Mouse (Mus musculus) bone marrow macrophage, adult 2 months (primary cell): ENCODE data around the gene Coch. TPM values are rescaled to one million over a fixed set of nuclear protein-coding genes. Genes with fewer than 3 reads are reported as not detected.
"Not testable (repeated sequence)": the region's sequence is repeated elsewhere in the genome, so short reads cannot be mapped to it uniquely, and the experiment has no call there.

Experiments used
- H3K27ac ChIP-seq: 2 replicates; pipeline ENCODE4 v1.5.1; 2012; ENCODE audit warnings: low read depth, low read length; ENCODE audit not compliant: insufficient read depth
- H3K4me1 ChIP-seq: 2 replicates; pipeline ENCODE4 v1.6.1; 2012; ENCODE audit warnings: low read length; ENCODE audit not compliant: control insufficient read depth, insufficient read depth
- H3K4me3 ChIP-seq: 2 replicates; pipeline ENCODE4 v1.5.1; 2012; ENCODE audit warnings: mild to moderate bottlenecking, low read length, moderate library complexity; ENCODE audit not compliant: insufficient read depth
- CTCF ChIP-seq: IDR thresholded peaks from 2 replicates; pipeline ENCODE4 v1.5.1; 2012; ENCODE audit warnings: low read depth, mild to moderate bottlenecking, low read length, moderate library complexity
- POLR2A ChIP-seq: IDR thresholded peaks from 2 replicates; pipeline ENCODE4 v1.6.1; 2012; ENCODE audit warnings: mild to moderate bottlenecking, low read depth, low read length, borderline replicate concordance
- polyA plus RNA-seq: library from polyadenylated mRNA; stranded (reverse); fragments of >200 nt; gene quantifications from 2 replicates; pipeline ENCODE4 v1.2.4, GENCODE M21; 2012; ENCODE audit not compliant: missing spikeins, insufficient read depth, insufficient read length

Gene Coch
- polyA plus RNA-seq, 1 experiment = not detected

DNA sequence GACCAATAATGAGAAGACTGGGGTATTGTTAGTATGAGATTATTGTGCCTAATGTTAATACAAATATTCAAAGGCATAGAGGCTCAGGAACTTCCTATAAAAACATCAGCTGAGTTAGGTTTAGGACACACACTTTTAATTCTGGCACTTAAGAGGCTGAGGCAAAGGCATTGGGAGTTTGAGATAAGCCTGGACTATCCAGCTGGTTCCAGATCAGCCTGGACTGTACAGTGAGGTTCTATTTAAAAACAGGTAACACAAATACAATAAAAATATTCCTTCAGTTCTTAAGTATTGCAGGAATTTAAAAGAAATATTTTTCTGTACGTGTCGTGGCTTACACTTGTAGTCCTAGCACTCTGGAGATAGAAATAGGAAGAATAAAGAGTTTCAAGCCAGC is 43.1 kb downstream of the Coch start:
- no peak overlapping the region for H3K27ac ChIP-seq
- no peaks in the 10 kb centered on the region for H3K4me1 ChIP-seq
- H3K4me3 ChIP-seq = no peak overlapping the region
- TF ChIP-seq POLR2A = no peak

DNA sequence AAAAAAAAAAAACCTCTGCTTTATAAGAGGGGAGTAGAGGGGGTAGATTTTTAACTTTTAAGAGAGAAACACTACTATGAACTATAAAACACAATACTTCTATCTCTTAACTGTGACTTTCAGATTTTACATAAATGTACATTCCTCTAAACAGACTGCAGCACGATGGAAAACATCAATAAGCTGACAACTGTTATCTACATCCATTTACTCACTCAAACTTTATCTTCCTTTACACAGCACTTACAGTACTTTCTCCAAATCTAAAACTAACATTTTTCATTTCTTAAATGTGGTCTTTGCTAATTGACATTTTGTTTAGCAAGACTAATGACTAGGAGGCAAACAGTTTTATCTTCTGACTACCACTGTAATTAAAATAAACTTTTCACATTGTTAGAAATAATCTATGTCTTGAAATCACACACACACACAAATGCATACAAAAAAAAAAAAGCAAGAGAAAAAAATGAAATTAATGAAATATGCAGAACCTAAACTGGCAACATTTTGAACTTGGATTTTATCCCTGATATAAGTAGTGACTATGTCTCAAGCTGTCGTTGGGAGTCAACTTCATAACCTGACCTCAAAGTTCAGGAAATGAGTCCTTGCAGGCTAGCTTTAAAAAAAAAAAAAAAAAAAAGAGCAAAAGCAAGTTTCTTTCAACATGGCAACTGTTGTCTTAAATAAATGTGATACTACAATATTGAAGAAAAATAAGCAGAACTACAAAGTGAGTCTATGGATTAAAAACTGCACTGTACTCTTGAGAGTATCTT is 43.7 kb downstream of the Coch start:
- TF ChIP-seq CTCF (no peak), POLR2A (no peak)

DNA sequence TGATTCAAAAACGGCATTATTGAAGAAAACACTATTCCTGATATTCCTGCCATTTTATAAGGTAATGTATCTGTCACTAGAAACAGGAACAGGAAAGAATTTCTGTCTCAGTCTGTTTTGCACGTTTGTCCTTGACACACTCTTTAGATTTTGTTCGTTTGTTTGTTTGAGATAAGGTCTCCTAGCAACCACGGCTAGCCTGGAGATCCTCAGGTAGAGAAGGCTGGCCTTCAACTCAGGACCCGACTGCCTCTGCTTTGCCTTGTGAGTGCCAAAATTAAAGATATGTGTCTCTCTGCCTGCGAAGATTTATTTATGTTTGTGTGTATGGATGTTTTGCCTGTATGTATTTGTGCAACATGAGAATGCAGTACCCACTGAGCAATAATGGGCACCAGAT is 48.7 kb downstream of the Coch start:
- no peak for TF ChIP-seq CTCF
- no peak for TF ChIP-seq POLR2A
- Histone ChIP-seq H3K4me3 (no peak overlapping the region), H3K27ac (no peak overlapping the region), H3K4me1 (no peaks in the 10 kb centered on the region)

More for the DNA sequence above, 43.7 kb downstream of the Coch start:
- H3K4me1 ChIP-seq = no peaks in the 10 kb centered on the region
- H3K4me3 ChIP-seq = no peak overlapping the region
- no peak overlapping the region for H3K27ac ChIP-seq

DNA sequence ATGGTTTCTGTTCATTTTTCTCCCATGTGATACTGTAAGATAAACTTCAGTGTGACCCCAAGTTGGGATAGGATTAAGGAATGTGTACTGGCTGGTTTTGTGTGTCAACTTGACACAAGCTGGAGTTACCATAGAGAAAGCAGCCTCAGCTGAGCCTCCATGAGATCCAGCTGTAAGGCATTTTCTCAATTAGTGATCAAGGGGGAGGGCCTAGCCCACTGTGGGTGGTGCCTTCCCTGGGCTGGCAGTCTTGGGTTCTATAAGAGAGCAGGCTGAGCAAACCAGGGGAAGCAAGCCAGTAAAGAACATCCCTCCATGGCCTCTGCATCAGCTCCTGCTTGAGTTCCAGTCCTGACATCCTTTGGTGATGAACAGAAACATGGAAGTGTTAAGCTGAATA is 56.3 kb downstream of the Coch start:
- H3K4me1 ChIP-seq, H3K4me3 ChIP-seq, H3K27ac ChIP-seq: not testable (repeated sequence)

Other genes with a start within 250 kb of the Coch start
- 15.6 and 15.9 TPM in 2 replicates for gene G2e3, start 245.3 kb upstream of the Coch start, polyA plus RNA-seq
- 39.5 and 41.3 TPM in 2 replicates for gene Scfd1, start 215.8 kb upstream of the Coch start, polyA plus RNA-seq
- gene Ap4s1, start 97.7 kb downstream of the Coch start, polyA plus RNA-seq = 24.9 and 27.6 TPM in 2 replicates
- gene Strn3, start 98.6 kb downstream of the Coch start, polyA plus RNA-seq = 35.1 and 38.2 TPM in 2 replicates
- gene Hectd1, start 236.2 kb downstream of the Coch start, polyA plus RNA-seq = 30.7 and 34.3 TPM in 2 replicates